19 mouse cellular contexts compared by ENCODE assay signal in genomic region chr16:92117337-92118209, GRCm38 (mm10). TPM values are rescaled to one million over a fixed set of nuclear protein-coding genes. Genes with fewer than 3 reads are reported as not detected.
A peak's percentile ranks its signal among the peaks of the same experiment; 100 is the strongest.
DNase-seq lines count a peak whose midpoint lies in the region; ATAC-seq lines count a peak whose summit lies in the region.
"Had no signal": no experiment of that assay in that cellular context is flagged by ENCODE, and none has a peak within 500 bp of the region (broad histone marks: within the 10 kb centered on the region; RNA-seq: fewer than 3 reads in every experiment).

No protein-coding gene starts in this region.

- WGBS in hindbrain, embryonic 13.5 days = 58% methylated on average over 9 of the region's 9 CpGs
- 80% methylated on average over 9 of the region's 9 CpGs for WGBS in hindbrain, embryonic 10.5 days
- 52% methylated on average over 9 of the region's 9 CpGs for WGBS in midbrain, embryonic 16.5 days

- H3K9ac ChIP-seq in hindbrain, embryonic 13.5 days = no peak overlapping the region
- H3K9ac ChIP-seq in midbrain, embryonic 16.5 days (ENCODE audit: low read depth, low read length) = no peak overlapping the region; the same call in 1 of the 2 replicates
- H3K9ac ChIP-seq: limb, embryonic 15.5 days; lung, embryonic 15.5 days had no signal

- H3K36me3 ChIP-seq in hindbrain, embryonic 13.5 days = peaks cover 13% of the 10 kb centered on the region
- peaks cover 11% of the 10 kb centered on the region for H3K36me3 ChIP-seq in hindbrain, embryonic 10.5 days
- peaks cover 6% of the 10 kb centered on the region; the same call in 1 of the 2 replicates for H3K36me3 ChIP-seq in midbrain, embryonic 16.5 days (ENCODE audit: control insufficient read depth, insufficient read depth, low read length)

- H3K4me2 ChIP-seq in hindbrain, embryonic 13.5 days = no peak overlapping the region
- H3K4me2 ChIP-seq in midbrain, embryonic 16.5 days (ENCODE audit: low read length) = no peak overlapping the region
- H3K4me2 ChIP-seq: limb, embryonic 15.5 days; lung, embryonic 15.5 days had no signal

- ATAC-seq in hindbrain, embryonic 13.5 days (ENCODE audit: low FRiP score) = no peak
- ATAC-seq in midbrain, embryonic 16.5 days = no peak
- ATAC-seq in activated CD4-positive, CD25-positive, alpha-beta regulatory T cell, adult 4 months = no peak

- peak overlapping the region; percentile 40 for H3K27ac ChIP-seq in hindbrain, embryonic 13.5 days
- no peak overlapping the region; the same call in 1 of the 2 replicates for H3K27ac ChIP-seq in hindbrain, embryonic 10.5 days
- peak overlapping the region; percentile 14; the same call in 1 of the 2 replicates for H3K27ac ChIP-seq in midbrain, embryonic 16.5 days (ENCODE audit: low read length)
- H3K27ac ChIP-seq: kidney, postnatal 0 days; limb, embryonic 15.5 days; lung, embryonic 15.5 days had no signal

- H3K4me3 ChIP-seq in hindbrain, embryonic 13.5 days = no peak overlapping the region
- no peak overlapping the region for H3K4me3 ChIP-seq in hindbrain, embryonic 10.5 days
- H3K4me3 ChIP-seq in midbrain, embryonic 16.5 days (ENCODE audit: low read depth, low read length) = no peak overlapping the region
- H3K4me3 ChIP-seq: limb, embryonic 15.5 days; lung, embryonic 15.5 days; megakaryocyte, embryonic 14.5 days had no signal

- no peaks in the 10 kb centered on the region for H3K27me3 ChIP-seq in hindbrain, embryonic 13.5 days
- no peaks in the 10 kb centered on the region for H3K27me3 ChIP-seq in hindbrain, embryonic 10.5 days (ENCODE audit: insufficient read depth, poor library complexity, severe bottlenecking)
- H3K27me3 ChIP-seq in midbrain, embryonic 16.5 days (ENCODE audit: control insufficient read depth, insufficient read depth, low read depth, low read length) = no peaks in the 10 kb centered on the region
- H3K27me3 ChIP-seq: limb, embryonic 15.5 days; lung, embryonic 15.5 days had no signal

- H3K4me1 ChIP-seq in hindbrain, embryonic 13.5 days (replicated peaks) = peaks cover 41% of the 10 kb centered on the region
- peaks cover 46% of the 10 kb centered on the region for H3K4me1 ChIP-seq in hindbrain, embryonic 10.5 days (replicated peaks)
- peaks cover 34% of the 10 kb centered on the region for H3K4me1 ChIP-seq in midbrain, embryonic 16.5 days (ENCODE audit: control insufficient read depth, insufficient read depth, low read length)
- H3K4me1 ChIP-seq: lung, embryonic 15.5 days had no signal

- H3K9me3 ChIP-seq in hindbrain, embryonic 13.5 days = no peaks in the 10 kb centered on the region
- no peaks in the 10 kb centered on the region for H3K9me3 ChIP-seq in hindbrain, embryonic 10.5 days
- H3K9me3 ChIP-seq in midbrain, embryonic 16.5 days (replicated peaks; ENCODE audit: control insufficient read depth, low read length, poor library complexity, severe bottlenecking) = no peaks in the 10 kb centered on the region
- H3K9me3 ChIP-seq: limb, embryonic 15.5 days; lung, embryonic 15.5 days; megakaryocyte, embryonic 14.5 days had no signal

- DNase-seq in adrenal gland, adult (ENCODE audit: inconsistent age in 2 of 2, low spot score in 1 of 2) = peak; percentile 68 to 79
- DNase-seq in adrenal gland, postnatal 4 days (ENCODE audit: low spot score in 2 of 2) = no peak
- no peak for DNase-seq in hindbrain, embryonic 10.5 days (ENCODE audit: low spot score)
- peak; percentile 40 for DNase-seq in Muller cell, postnatal 12 days (ENCODE audit: inconsistent ontology term)
- no peak for DNase-seq in left cerebral cortex, adult 8-10 months (ENCODE audit: low spot score in 2 of 2)
- DNase-seq: cerebellum, adult 11 months; gastrocnemius, postnatal 36 days; layer of hippocampus, postnatal 36 days had no signal

RNA-seq across cellular contexts. Expression of gene Slc5a3, which starts 59.5 kb away (rescaled TPM):
- total RNA-seq in adrenal gland, postnatal 4 days (2021) = 10 to 100 TPM; 15.7 to 20.8 TPM
- polyA plus RNA-seq in hindbrain, embryonic 13.5 days (2015; fragmentation: Nextera tagmentation; extraction: Ambion mirVana) = 18.4 and 19.5 TPM in 2 replicates
- polyA plus RNA-seq in hindbrain, embryonic 10.5 days (2016; fragmentation: Nextera tagmentation; extraction: Ambion mirVana) = 9.8 and 11.3 TPM in 2 replicates
- polyA plus RNA-seq in midbrain, embryonic 16.5 days (2015; fragmentation: Nextera tagmentation; extraction: Ambion mirVana) = 21.1 and 22.8 TPM in 2 replicates
- 1 to 10 TPM; 4.4 to 6.9 TPM for polyA plus RNA-seq in activated CD4-positive, CD25-positive, alpha-beta regulatory T cell, adult 4 months (2017; shearing (Covaris generic))
- 10 to 100 TPM; 19.4 to 37.5 (median 30.1) TPM for total RNA-seq in left cerebral cortex, adult 8-10 months (2022)

RNA-seq across cellular contexts. Expression of gene Gm49711, which starts 59.5 kb away (rescaled TPM):
- under 1 TPM in 1 of 2 experiments, not detected in 1; 0.37 TPM for total RNA-seq in adrenal gland, postnatal 4 days (2021)
- 0.71 and 0.86 TPM in 2 replicates for polyA plus RNA-seq in hindbrain, embryonic 13.5 days (2015; fragmentation: Nextera tagmentation; extraction: Ambion mirVana)
- polyA plus RNA-seq in hindbrain, embryonic 10.5 days (2016; fragmentation: Nextera tagmentation; extraction: Ambion mirVana) = 0.24 TPM in 1 of 2 replicates, not detected in the other
- 0.32 and 0.67 TPM in 2 replicates for polyA plus RNA-seq in midbrain, embryonic 16.5 days (2015; fragmentation: Nextera tagmentation; extraction: Ambion mirVana)
- not detected for polyA plus RNA-seq in activated CD4-positive, CD25-positive, alpha-beta regulatory T cell, adult 4 months (2017; shearing (Covaris generic))
- under 1 TPM in 1 of 4 experiments, not detected in 3; 0.41 TPM for total RNA-seq in left cerebral cortex, adult 8-10 months (2022)
- total RNA-seq: ES-E14; gastrocnemius, postnatal 36 days; heart, postnatal 14 days; layer of hippocampus, postnatal 36 days; neutrophil, adult 5-6 weeks had no signal
- polyA plus RNA-seq: lung, embryonic 15.5 days; stomach, embryonic 16.5 days had no signal

RNA-seq across cellular contexts. Expression of gene Mrps6, which starts 59.5 kb away (rescaled TPM):
- 10 to 100 TPM; 64.2 to 66.1 TPM for total RNA-seq in adrenal gland, postnatal 4 days (2021)
- 182 and 201 TPM in 2 replicates for polyA plus RNA-seq in hindbrain, embryonic 13.5 days (2015; fragmentation: Nextera tagmentation; extraction: Ambion mirVana)
- 139 and 143 TPM in 2 replicates for polyA plus RNA-seq in hindbrain, embryonic 10.5 days (2016; fragmentation: Nextera tagmentation; extraction: Ambion mirVana)
- polyA plus RNA-seq in midbrain, embryonic 16.5 days (2015; fragmentation: Nextera tagmentation; extraction: Ambion mirVana) = 169 and 177 TPM in 2 replicates
- polyA plus RNA-seq in activated CD4-positive, CD25-positive, alpha-beta regulatory T cell, adult 4 months (2017; shearing (Covaris generic)) = 10 to 100 TPM; 57.9 to 81.9 TPM
- total RNA-seq in left cerebral cortex, adult 8-10 months (2022) = 10 to 100 TPM; 41.9 to 50.8 (median 44.4) TPM

Comparison
In these comparisons a context has a peak if more than half of its experiments do, and no peak if none do; other contexts are left out.
1. DNase-seq: peak in adrenal gland, adult (2 of 2) and Muller cell, postnatal 12 days (single experiment); none in adrenal gland, postnatal 4 days (0 of 2), hindbrain, embryonic 10.5 days (single experiment) and left cerebral cortex, adult 8-10 months (0 of 2).